Mouse (Mus musculus) ES-CJ7 (cell line): ENCODE measurements at regions not wholly inside any gene's neighbourhood (a gene's known extent, or its start where the extent isn't known, plus 50 kb on each side); places are given as distances from the start of the nearest gene placed in this dataset.
"Not testable (repeated sequence)": the region's sequence is repeated elsewhere in the genome, so short reads cannot be mapped to it uniquely, and the experiment has no call there.

ENCODE experiments used
- DNase-seq: peaks from one replicate; pipeline ENCODE4 v3.0.0; 2011; ENCODE audit warnings: low read depth, low spot score

- DNase-seq, result no peak
These were observed 178.4 kb upstream of the Otx2 start for GRCm38 (mm10) chr14:48852061-48852460.

DNA sequence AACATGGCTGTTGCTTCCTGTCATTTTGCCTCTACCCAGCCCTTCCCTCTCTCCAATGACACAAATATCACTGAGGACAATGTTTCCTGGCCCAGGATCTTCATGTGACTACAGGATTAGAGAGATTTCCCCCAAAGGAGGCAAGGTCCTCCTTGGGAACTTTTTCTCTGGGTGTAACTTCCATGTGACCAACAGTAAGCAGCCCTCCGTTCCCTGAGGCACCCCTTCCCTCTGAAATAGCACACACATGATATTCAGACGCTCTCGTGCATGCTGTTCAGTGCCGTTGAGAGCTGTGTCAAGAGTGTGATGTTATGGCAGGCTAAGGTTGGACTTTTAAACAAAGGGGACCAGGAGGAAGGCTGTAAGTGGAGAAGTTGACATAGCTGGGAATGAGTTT, 169.2 kb upstream of the Otx2 start:
- DNase-seq, result no peak

GRCm38 (mm10) chr14:48841278-48841677, 167.7 kb upstream of the Otx2 start:
- DNase-seq, result peak; percentile 12

- DNase-seq, result no peak
These were observed 163.6 kb upstream of the Otx2 start for GRCm38 (mm10) chr14:48837181-48837580.

DNA sequence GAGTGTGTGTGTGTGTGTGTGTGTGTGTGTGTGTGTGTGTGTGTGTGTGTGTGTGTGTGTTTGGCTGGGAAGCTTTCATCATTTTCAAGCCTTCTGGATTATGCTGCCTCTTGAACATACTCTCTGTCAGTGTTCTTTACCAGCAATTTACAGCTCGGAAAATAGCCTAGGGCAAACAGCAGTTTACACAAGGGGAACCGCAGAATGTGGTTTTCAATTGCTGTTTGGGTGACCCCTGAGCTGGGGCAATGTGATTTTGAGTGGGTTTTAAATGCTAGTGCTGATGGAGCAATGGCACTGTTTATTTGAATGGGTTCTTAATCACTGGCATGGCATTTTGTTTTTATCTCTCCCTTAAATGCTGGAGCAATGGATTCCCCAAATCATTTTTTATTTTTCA, 162.5 kb upstream of the Otx2 start:
- DNase-seq, result no peak

DNA sequence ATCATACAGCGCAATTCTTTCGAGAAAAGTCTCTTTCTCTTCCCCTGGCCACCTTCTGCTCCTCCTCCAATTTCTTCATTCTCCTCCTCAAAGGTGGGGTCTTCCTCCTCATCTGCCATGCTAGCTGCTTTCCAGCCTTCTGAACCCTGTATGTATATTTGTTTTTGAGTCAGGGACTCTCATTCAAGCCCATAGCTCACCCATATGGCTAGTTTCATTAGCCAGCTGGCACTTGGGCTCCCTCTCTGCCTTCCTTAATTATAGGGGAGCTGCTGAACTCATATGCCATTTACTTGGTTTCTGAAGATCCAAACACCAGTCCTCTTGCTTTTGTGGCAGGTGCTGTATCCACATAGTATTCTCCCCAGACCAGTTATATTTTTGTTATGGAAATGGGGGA, 160.8 kb upstream of the Otx2 start:
- DNase-seq, result no peak

GRCm38 (mm10) chr14:48826421-48826820, 152.8 kb upstream of the Otx2 start:
- no peak for DNase-seq

DNA sequence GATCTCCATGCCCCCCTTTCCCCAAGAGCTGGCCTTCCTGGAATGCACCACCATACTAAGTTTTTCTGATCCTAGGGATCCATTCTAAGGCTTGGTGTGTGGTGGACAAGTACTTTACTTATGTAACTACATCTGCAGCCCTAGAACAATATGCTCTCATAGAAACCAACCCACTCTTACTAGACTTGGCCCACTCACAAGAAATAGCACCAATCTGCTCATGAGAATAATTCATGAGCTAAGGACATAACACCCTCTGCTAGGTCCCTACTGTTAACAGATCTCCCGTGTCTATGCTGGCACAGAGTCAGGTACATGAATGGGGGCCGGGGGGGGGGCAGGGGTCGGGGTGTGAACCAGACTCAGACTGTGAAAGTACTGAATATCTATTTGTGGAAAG, 150.8 kb upstream of the Otx2 start:
- no peak for DNase-seq

- no peak for DNase-seq
These were observed 142.3 kb upstream of the Otx2 start for GRCm38 (mm10) chr14:48815941-48816340.

DNA sequence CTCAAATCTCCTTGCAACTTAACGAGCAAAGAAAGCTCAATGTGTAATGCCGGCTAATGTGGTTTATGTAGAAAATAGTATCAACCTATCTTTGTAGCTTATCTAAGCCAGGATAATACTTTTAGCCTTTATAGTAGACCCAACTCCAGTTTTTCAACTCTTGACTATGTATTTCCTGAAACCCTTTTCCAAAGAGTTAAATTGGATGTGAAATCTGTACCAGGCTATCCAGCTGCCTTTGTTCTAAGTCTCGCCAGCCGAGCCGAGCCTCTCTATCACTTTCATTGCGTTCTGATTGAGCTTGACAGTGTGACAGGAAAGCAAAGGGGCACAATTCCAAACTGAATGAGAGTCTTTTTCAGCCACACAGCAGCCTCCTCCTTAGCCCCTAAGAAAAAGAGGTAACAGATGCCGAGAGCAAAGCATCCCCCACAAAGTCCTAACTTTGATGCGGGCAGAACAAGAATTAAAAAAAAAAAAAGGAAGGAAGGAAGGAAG, 141.7 kb upstream of the Otx2 start:
- DNase-seq, result no peak

DNA sequence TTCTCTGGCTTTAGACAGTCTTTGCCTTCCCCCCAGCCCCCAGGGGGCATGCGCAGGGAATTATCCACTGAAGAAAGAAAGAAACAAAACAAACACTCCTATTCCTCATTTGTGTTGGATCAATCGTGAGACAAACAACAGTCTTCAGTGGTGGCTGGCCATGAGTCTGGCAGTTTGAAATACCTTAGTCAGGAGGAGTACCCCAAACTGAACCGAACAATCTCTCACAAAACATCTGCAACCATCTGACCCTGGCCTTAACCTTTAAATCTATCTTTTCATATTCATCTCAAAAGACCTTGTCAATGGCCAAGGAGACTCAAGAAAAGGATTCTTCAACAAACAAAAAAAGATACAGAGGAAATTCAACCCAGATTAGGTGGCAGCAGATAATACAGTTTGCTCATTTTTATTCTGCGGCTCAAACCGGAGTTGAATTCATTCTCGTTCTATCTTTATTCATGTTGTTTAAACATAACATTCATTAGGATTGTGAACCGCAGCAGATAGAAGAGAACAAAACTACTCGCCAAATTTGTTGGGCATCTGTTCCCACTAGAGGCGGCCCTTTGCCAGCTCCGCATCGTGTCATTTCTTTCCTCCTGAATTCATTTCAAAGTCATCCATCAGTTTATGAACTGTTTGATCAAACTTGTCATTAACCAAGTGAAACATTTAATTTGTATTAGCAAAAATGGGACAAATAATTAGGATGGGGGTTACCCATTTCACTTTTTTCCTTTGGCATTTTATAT, 139.3 kb upstream of the Otx2 start:
- no peak for DNase-seq

GRCm38 (mm10) chr14:48804098-48804497, 130.5 kb upstream of the Otx2 start:
- DNase-seq, result no peak

GRCm38 (mm10) chr14:48801283-48801682, 127.7 kb upstream of the Otx2 start:
- DNase-seq, result no peak

DNA sequence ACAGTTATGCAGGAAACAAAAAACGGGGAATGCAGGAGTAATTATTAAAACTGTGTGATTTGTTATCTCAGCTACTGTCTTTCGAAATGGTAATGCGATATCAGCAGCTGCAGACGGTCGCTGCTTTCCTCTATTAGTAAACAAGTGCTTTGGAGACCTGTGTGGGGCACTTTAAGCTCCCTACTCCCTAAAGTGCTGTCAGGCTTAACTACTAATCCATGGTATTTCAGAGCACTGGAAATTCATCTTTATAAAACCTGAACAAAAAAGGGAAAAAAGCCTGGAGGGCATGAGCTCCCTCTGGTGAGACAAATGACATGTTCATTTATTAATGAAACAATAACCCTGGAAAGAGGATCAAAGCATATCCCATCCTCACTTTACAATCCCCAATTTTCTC, 127.2 kb upstream of the Otx2 start:
- DNase-seq, result no peak

- DNase-seq, result no peak
These were observed 126.5 kb upstream of the Otx2 start for GRCm38 (mm10) chr14:48800100-48800449.

DNA sequence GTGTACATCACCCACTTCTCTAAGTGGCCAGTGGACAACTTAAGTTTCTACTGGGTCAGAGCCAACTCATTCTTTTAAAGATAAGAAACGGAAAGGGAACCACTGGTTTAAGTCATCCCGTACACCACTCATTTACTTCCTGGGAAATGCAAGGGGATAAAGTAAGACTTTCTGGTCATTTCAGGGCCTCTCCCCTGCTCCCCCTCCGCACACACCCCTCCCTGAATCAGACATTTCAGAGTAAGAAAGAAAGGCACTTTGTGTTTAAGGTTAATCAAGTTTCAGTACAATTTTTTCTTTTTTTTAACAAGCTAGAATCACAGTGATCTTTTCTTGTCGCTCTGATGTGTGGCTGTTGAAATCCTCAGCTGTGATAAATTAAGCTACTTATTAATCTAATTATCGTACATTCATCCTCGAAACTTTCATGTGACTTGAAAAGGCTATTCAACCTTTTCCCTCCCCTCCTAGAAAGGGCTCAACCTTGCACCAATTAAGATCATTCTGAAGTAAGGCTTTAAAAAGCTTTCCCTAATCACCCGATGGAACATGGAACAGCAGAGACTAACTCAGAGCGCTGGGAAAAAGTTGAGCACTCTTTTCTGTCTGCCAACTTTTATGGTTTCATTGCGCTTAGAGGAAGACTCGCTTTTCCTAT, 126.0 kb upstream of the Otx2 start:
- DNase-seq, result no peak

DNA sequence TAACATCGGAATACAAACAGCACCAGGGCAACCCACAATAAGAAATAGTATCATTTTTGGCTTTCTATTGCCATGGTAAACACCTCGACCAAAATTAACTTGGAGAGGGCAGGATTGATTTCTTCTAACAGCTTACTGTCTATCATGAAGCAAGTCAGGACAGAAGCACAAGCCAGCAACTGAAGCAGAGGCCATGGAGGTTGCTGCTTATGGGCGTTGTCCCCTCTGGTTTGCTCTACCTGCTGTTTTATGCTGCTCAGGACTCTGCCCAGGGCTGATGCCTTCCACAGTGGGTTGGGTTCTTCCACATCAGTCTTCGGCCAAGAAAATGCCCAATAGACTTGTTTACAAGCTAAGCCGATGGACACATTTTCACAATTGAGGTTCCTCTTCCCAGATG, 117.9 kb upstream of the Otx2 start:
- DNase-seq, result no peak

GRCm38 (mm10) chr14:48779327-48779726, 105.7 kb upstream of the Otx2 start:
- DNase-seq, result peak; percentile 42

DNA sequence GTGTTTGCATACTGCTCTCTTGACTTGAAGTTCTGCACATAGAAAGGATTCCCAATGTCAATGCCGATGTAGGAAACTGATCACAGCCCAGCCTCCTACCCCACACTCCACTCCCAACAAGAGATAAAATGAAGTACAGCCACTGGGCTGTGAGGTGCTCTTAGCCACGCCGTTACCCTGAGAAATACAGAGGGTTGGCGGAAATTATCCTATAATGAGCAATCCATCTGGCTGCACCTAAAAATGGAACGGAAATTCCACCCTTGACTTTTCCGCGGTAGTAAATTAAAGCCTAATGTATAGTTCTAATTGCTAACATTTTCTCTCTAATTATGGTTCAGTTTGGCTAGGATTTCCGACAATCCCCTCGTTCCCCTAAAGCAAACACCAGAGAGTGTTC, 97.2 kb upstream of the Otx2 start:
- DNase-seq, result no peak

- DNase-seq, result no peak
These were observed 89.1 kb upstream of the Otx2 start for GRCm38 (mm10) chr14:48762691-48763090.

GRCm38 (mm10) chr14:48761002-48761648, 87.5 kb upstream of the Otx2 start:
- DNase-seq, result no peak

GRCm38 (mm10) chr14:48755096-48755495, 81.5 kb upstream of the Otx2 start:
- DNase-seq, result not testable (repeated sequence)
